Mouse (Mus musculus) intestine, embryonic 14.5 days (tissue): ENCODE results near the gene Ncoa3. TPM values are rescaled to one million over a fixed set of nuclear protein-coding genes. Genes with fewer than 3 reads are reported as not detected.
A peak's percentile ranks its signal among the peaks of the same experiment; 100 is the strongest.

Experiments
- ATAC-seq: fragments of 200-750 bp; cut with Nextera tagmentation; replicated peaks from 2 replicates; pipeline ENCODE4 v1.8.0; 2017; ENCODE audit warnings: low read depth, moderate number of reproducible peaks, moderate TSS enrichment, moderate library complexity; ENCODE audit not compliant: low FRiP score, low TSS enrichment
- DNase-seq: peaks from one replicate; pipeline ENCODE4 v3.0.0-alpha.2; 2018; ENCODE audit warnings: low spot score
- H3K27ac ChIP-seq: fragments of 300-500 bp; sonication (generic); 2 replicates; pipeline ENCODE4 v1.5.1; 2014; ENCODE audit warnings: low read depth, mild to moderate bottlenecking, control low read depth
- H3K27me3 ChIP-seq: fragments of 300-500 bp; sonication (generic); replicated peaks from 2 replicates; pipeline ENCODE4 v1.6.1; 2014; ENCODE audit warnings: low read length, control low read depth; ENCODE audit not compliant: control insufficient read depth, insufficient read depth
- H3K36me3 ChIP-seq: fragments of 300-500 bp; sonication (generic); 2 replicates; pipeline ENCODE4 v1.6.1; 2014; ENCODE audit warnings: low read length, control low read depth; ENCODE audit not compliant: control insufficient read depth, insufficient read depth
- H3K4me1 ChIP-seq: fragments of 300-500 bp; sonication (generic); replicated peaks from 2 replicates; pipeline ENCODE4 v1.6.1; 2014; ENCODE audit warnings: low read length, control low read depth, mixed read lengths; ENCODE audit not compliant: control insufficient read depth, insufficient read depth
- H3K4me2 ChIP-seq: fragments of 300-500 bp; sonication (generic); 2 replicates; pipeline ENCODE4 v1.6.1; 2014; ENCODE audit warnings: low read length
- H3K4me3 ChIP-seq: fragments of 300-500 bp; sonication (generic); 2 replicates; pipeline ENCODE4 v1.5.1; 2014; ENCODE audit warnings: low read depth, low read length, control low read depth, mixed read lengths
- H3K9ac ChIP-seq: fragments of 300-500 bp; sonication (generic); 2 replicates; pipeline ENCODE4 v1.6.1; 2014; ENCODE audit warnings: mild to moderate bottlenecking, low read length
- H3K9me3 ChIP-seq: fragments of 300-500 bp; sonication (generic); 2 replicates; pipeline ENCODE4 v1.6.1; 2016; ENCODE audit warnings: low read length, control low read depth; ENCODE audit not compliant: control insufficient read depth
- WGBS: fragments of 180-500 bp; shearing (Covaris S2); extraction: QIAGEN DNeasy Blood & Tissue Kit; methylation state at CpG from one replicate; pipeline ENCODE4 v1.1.7; 2014; 5-methylcytosine and 5-hydroxymethylcytosine counted together
- polyA plus RNA-seq: library from polyadenylated mRNA; unstranded; fragments of >200 nt; fragmentation: Nextera tagmentation; extraction: Ambion mirVana; gene quantifications from 2 replicates; pipeline ENCODE4 v1.2.1, GENCODE M21; 2014

Gene Ncoa3
- polyA plus RNA-seq, 1 experiment from 2014 or later: 15.9 TPM

DNA sequence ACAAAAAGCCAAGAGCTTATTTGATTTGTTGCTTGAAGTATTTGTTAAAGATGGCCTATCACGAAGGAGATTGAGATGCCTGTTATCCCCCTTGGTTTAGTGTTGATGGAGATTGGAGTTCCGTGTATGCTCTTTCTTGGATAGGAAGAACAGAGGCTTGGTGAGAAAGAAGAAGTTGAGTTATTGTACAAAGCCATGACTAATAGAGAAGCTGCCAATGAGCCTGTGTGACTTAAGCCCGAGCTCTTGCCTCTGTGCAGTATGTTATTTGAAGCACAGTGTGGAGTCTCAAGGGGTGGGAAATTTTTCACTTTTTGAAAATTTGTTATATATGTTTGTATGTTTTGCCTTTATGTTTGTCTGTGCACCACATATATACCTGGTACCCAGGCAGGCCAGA, 26.3 kb downstream of the Ncoa3 start:
- no peak overlapping the region for H3K4me2 ChIP-seq
- DNase-seq (no peak), ATAC-seq (no peak)
- H3K36me3 ChIP-seq: no peaks in the 10 kb centered on the region
- 88% methylated on average over 3 of the region's 3 CpGs for WGBS
- peaks cover 22% of the 10 kb centered on the region for H3K4me1 ChIP-seq
- no peaks in the 10 kb centered on the region for H3K27me3 ChIP-seq
- H3K9ac ChIP-seq: no peak overlapping the region
- H3K27ac ChIP-seq: no peak overlapping the region
- no peak overlapping the region for H3K4me3 ChIP-seq
- no peaks in the 10 kb centered on the region for H3K9me3 ChIP-seq

DNA sequence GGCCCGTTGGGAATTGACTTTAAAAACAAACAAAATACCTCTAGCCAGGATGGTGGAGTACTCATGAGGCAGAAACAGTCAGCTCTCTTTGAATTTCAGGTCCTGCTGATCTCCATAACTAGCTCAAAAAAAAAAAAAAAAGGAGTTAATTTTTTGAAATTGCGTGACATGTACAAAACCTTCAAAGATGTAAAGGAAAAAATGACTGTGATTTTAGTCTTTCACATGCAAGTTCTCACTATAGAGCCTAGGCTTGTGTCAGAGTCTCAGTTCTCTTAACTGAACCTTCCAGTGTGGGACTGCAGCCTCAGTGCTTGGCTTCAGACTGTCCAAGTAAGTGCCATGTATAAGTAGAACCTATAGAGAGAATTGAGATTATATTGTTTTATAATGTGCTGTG, 27.6 kb downstream of the Ncoa3 start:
- 82% methylated on average over 2 of the region's 2 CpGs for WGBS
- ATAC-seq: no peak
- H3K4me3 ChIP-seq: no peak overlapping the region

DNA sequence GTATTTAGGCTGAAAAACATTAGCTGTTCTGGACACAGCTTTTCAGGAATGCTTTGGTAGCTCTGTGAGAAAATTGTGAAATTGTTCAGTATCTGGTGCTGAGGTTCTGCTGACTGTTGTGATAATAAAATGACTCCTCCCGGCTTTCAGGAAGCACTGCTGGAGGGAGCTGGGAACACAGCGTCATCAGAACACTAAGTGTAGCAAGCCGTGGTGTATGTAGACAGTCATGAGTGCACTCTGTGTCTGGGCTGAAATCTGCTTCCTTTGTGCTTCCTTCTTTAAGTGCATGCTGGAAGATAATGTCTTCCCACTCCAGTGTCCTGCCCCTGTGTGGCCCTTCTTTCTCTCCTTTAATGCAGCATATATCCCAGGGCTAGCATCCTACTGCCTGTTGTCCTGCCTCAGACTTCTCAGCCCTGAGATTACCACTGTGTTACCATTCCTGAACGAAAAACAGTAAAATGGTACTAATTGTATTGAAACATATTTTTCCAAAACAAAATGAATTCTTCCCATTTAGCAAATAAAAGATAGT, 28.7 kb downstream of the Ncoa3 start:
- Histone ChIP-seq H3K27me3 (no peaks in the 10 kb centered on the region), H3K36me3 (no peaks in the 10 kb centered on the region), H3K4me3 (no peak overlapping the region), H3K4me1 (peaks cover 33% of the 10 kb centered on the region), H3K27ac (peak overlapping the region; percentile 39), H3K9ac (0 out of 2 replicates have a peak overlapping the region, but pooled peaks have one; percentile 16), H3K4me2 (no peak overlapping the region), H3K9me3 (no peaks in the 10 kb centered on the region)
- DNase-seq: no peak
- 19% methylated on average over 4 of the region's 4 CpGs for WGBS
- no peak for ATAC-seq

More for the DNA sequence above, 27.6 kb downstream of the Ncoa3 start:
- no peak for DNase-seq
- Histone ChIP-seq H3K27me3 (no peaks in the 10 kb centered on the region), H3K27ac (no peak overlapping the region), H3K4me1 (peaks cover 31% of the 10 kb centered on the region), H3K9ac (no peak overlapping the region), H3K9me3 (no peaks in the 10 kb centered on the region), H3K36me3 (no peaks in the 10 kb centered on the region), H3K4me2 (no peak overlapping the region)

DNA sequence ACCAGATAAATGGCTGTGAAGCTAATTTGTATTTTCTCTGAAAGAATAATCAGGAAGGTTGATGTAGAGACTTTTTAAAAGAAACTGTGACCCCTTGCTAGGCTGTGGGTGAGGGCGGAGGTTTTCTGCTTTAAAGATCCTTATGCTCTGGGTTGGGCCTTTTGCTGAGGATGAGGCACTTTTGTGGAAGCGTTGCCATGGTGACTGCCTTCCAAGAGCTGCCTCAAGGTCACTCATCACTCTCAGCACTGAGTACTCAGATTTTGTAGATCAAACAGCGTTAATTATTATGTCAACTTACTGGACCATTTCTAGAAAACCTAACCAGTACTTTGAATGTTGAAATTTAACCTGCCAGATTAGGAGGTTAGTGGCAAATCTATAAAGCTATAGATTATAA, 29.2 kb downstream of the Ncoa3 start:
- H3K9ac ChIP-seq: no peak overlapping the region
- H3K4me2 ChIP-seq: no peak overlapping the region
- no peaks in the 10 kb centered on the region for H3K27me3 ChIP-seq
- no peaks in the 10 kb centered on the region for H3K9me3 ChIP-seq
- H3K4me3 ChIP-seq: no peak overlapping the region
- WGBS: 32% methylated on average over 3 of the region's 3 CpGs
- ATAC-seq (no peak), DNase-seq (no peak)
- H3K4me1 ChIP-seq: peaks cover 33% of the 10 kb centered on the region
- H3K27ac ChIP-seq: peak overlapping the region; percentile 39; the same call in 1 of the 2 replicates
- H3K36me3 ChIP-seq: no peaks in the 10 kb centered on the region

DNA sequence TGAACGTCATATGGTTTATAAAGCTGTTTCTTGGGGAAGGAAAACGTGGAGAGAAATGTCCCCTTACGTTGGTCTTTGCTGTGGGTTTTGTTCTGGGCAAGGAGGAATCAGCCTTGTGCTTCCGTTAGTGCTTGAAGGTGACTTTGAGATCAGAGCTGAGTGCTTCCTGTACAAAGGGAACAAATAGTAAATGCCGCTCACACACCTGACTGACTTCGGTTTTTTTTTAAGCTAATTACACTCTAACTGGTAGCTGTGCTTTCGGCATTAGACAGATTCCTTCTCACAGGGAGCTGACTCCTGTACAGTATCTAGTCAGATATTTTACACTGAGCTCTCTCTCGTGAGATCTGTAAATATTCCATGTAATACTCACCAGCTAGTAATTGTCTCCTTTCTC, 29.9 kb downstream of the Ncoa3 start:
- 51% methylated on average over 8 of the region's 8 CpGs for WGBS
- Histone ChIP-seq H3K9me3 (no peaks in the 10 kb centered on the region), H3K4me1 (peaks cover 34% of the 10 kb centered on the region), H3K9ac (no peak overlapping the region), H3K27ac (no peak overlapping the region), H3K36me3 (no peaks in the 10 kb centered on the region), H3K4me2 (no peak overlapping the region), H3K27me3 (no peaks in the 10 kb centered on the region), H3K4me3 (no peak overlapping the region)
- DNase-seq (no peak), ATAC-seq (no peak)

DNA sequence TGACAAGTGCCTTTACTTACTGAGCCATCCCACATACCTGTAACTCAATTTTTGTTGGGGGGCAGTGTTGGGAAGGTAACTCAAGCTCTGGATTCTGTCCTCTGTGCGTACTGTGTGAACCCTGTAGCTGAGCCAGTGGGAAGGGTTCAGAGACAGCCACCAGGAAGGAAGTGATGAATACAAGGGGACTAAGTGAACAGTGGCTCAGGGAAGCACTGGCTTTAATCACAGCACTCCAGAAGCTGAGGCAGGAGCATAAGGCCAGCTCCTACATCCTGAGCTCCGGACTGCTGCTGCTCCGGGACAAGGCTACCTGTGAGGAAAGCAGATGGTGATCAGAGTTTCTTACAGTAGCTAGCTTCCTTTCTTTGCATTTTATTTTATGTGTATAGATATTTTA, 31.6 kb downstream of the Ncoa3 start:
- Histone ChIP-seq H3K4me3 (no peak overlapping the region), H3K36me3 (no peaks in the 10 kb centered on the region), H3K4me1 (peaks cover 39% of the 10 kb centered on the region), H3K4me2 (no peak overlapping the region), H3K9me3 (no peaks in the 10 kb centered on the region), H3K27me3 (no peaks in the 10 kb centered on the region), H3K27ac (no peak overlapping the region), H3K9ac (no peak overlapping the region)
- no peak for DNase-seq
- no peak for ATAC-seq
- WGBS: 88% methylated on average over 3 of the region's 3 CpGs

DNA sequence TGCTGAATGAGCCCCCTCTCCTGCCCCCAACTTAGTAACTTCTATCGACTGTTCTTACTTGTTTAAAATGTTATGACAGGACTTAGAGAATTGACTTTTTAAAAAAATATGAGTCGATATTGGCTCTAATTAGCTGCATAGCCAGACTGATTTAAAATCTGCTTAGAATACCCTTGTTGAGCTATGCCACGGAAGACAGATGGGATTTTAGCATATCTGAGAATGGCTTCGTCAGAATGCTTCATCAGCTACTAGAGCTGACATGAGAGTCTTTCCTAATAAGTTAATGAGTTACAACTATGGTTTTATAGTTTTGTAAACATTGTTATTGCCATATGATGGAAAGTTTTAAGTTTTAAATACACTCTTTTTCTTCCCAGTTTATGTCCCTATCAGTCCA, 32.2 kb downstream of the Ncoa3 start:
- H3K27me3 ChIP-seq: no peaks in the 10 kb centered on the region
- no peak overlapping the region for H3K4me3 ChIP-seq
- no peak overlapping the region for H3K4me2 ChIP-seq
- H3K9ac ChIP-seq: no peak overlapping the region
- ATAC-seq: no peak
- 79% methylated on average over 4 of the region's 4 CpGs for WGBS
- H3K36me3 ChIP-seq: no peaks in the 10 kb centered on the region
- DNase-seq: no peak
- peaks cover 43% of the 10 kb centered on the region for H3K4me1 ChIP-seq
- H3K27ac ChIP-seq: no peak overlapping the region
- H3K9me3 ChIP-seq: no peaks in the 10 kb centered on the region

DNA sequence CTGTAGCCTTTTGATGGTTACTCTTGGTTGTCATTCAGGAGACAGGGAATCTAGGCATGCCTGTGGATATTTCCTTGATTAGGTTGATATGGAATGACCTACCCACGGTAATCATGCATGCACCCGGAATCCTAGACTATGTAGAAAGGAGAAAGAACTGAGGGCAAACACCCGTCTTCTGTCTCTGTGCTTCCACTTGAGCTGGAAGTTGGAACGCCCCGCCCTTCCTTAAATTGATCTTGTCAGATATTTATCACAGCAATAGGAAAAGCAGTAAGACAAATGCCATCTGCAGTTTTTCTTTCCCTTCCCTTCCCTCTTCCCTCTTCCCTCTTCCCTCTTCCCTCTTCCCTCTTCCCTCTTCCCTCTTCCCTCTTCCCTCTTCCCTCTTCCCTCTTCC, 33.5 kb downstream of the Ncoa3 start:
- Histone ChIP-seq H3K9me3 (no peaks in the 10 kb centered on the region), H3K36me3 (no peaks in the 10 kb centered on the region), H3K27me3 (no peaks in the 10 kb centered on the region), H3K4me2 (no peak overlapping the region), H3K27ac (no peak overlapping the region), H3K4me3 (no peak overlapping the region), H3K9ac (no peak overlapping the region), H3K4me1 (peaks cover 48% of the 10 kb centered on the region)
- 72% methylated on average over 5 of the region's 5 CpGs for WGBS
- DNase-seq (no peak), ATAC-seq (no peak)

DNA sequence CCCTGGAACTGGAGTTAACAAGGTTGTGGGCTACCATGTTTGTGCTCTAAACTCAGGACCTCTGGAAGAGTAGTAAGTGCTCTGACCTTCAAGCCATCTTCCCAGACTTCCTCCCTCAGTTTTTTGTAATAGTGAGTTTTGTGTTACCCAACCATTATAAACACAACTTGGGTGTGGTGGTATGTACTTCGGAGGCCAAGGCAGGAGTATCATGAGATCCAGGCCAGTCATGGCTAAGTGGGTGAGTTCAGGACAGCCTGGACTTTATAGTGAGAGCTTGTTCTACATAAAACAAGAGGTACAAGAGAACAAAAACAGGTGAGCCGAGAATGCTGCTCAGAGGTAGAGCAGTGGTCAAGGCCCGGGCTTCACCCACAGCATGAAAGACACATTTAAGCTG, 35.4 kb downstream of the Ncoa3 start:
- Histone ChIP-seq H3K9ac (no peak overlapping the region), H3K4me1 (peaks cover 42% of the 10 kb centered on the region), H3K9me3 (no peaks in the 10 kb centered on the region), H3K36me3 (no peaks in the 10 kb centered on the region), H3K27ac (no peak overlapping the region), H3K27me3 (no peaks in the 10 kb centered on the region), H3K4me2 (no peak overlapping the region), H3K4me3 (no peak overlapping the region)
- ATAC-seq (no peak), DNase-seq (no peak)
- 92% methylated on average over 3 of the region's 3 CpGs for WGBS
